Mouse (Mus musculus): ENCODE results near the gene Slc6a11. TPM values are rescaled to one million over a fixed set of nuclear protein-coding genes. Genes with fewer than 3 reads are reported as not detected.

The Slc6a11 gene
- total RNA-seq, 2 experiments from 2014 or later, result 86.7 to 88.2 TPM

GRCm38 (mm10) chr6:114188869-114189268, 57.8 kb downstream of the Slc6a11 start:
- no peak for TF ChIP-seq CTCF (conservative IDR thresholded peaks at IDR 0.05)
- DNase-seq (ENCODE audit: low spot score in 2 of 2), result no peak
- H3K27ac ChIP-seq, result no peak overlapping the region
- no peak overlapping the region for H3K4me3 ChIP-seq

GRCm38 (mm10) chr6:114195998-114196397, 65.0 kb downstream of the Slc6a11 start:
- no peak for DNase-seq (ENCODE audit: low spot score in 2 of 2)
- H3K4me3 ChIP-seq, result no peak overlapping the region

GRCm38 (mm10) chr6:114199200-114199845, 68.3 kb downstream of the Slc6a11 start:
- Histone ChIP-seq H3K27ac (peak overlapping the region; percentile 53; the same call in 1 of the 2 replicates), H3K4me3 (no peak overlapping the region)
- peak; percentile 67 for TF ChIP-seq CTCF (conservative IDR thresholded peaks at IDR 0.05)
- peak; percentile 22 to 24 for DNase-seq (ENCODE audit: low spot score in 2 of 2)

More at GRCm38 (mm10) chr6:114195998-114196397, 65.0 kb downstream of the Slc6a11 start:
- TF ChIP-seq CTCF (conservative IDR thresholded peaks at IDR 0.05), result peak; percentile 75
- no peak overlapping the region for H3K27ac ChIP-seq

GRCm38 (mm10) chr6:114204557-114204956, 73.5 kb downstream of the Slc6a11 start:
- DNase-seq (ENCODE audit: low spot score in 2 of 2), result no peak
- Histone ChIP-seq H3K27ac (no peak overlapping the region), H3K4me3 (no peak overlapping the region)
- no peak for TF ChIP-seq CTCF (conservative IDR thresholded peaks at IDR 0.05)

GRCm38 (mm10) chr6:114208296-114208695, 77.3 kb downstream of the Slc6a11 start:
- DNase-seq (ENCODE audit: low spot score in 2 of 2), result no peak
- TF ChIP-seq CTCF (conservative IDR thresholded peaks at IDR 0.05), result no peak
- Histone ChIP-seq H3K4me3 (no peak overlapping the region), H3K27ac (no peak overlapping the region)

- no peak overlapping the region for H3K27ac ChIP-seq
- no peak for DNase-seq (ENCODE audit: low spot score in 2 of 2)
- TF ChIP-seq CTCF (conservative IDR thresholded peaks at IDR 0.05), result no peak
- H3K4me3 ChIP-seq, result no peak overlapping the region
Observed at GRCm38 (mm10) chr6:114214393-114214792, 83.4 kb downstream of the Slc6a11 start.

- no peak for TF ChIP-seq CTCF (conservative IDR thresholded peaks at IDR 0.05)
- no peak overlapping the region for H3K4me3 ChIP-seq
- peak overlapping the region; percentile 57; the same call in 1 of the 2 replicates for H3K27ac ChIP-seq
- peak; percentile 24 to 29 for DNase-seq (ENCODE audit: low spot score in 2 of 2)
Observed at GRCm38 (mm10) chr6:114216741-114217414, 85.8 kb downstream of the Slc6a11 start.

GRCm38 (mm10) chr6:114224399-114224798, 93.4 kb downstream of the Slc6a11 start:
- Histone ChIP-seq H3K27ac (no peak overlapping the region), H3K4me3 (no peak overlapping the region)
- TF ChIP-seq CTCF (conservative IDR thresholded peaks at IDR 0.05), result peak; percentile 86
- peak in 1 of 2 experiments; percentile 51 for DNase-seq (ENCODE audit: low spot score in 2 of 2)

- H3K4me3 ChIP-seq, result no peak overlapping the region
- TF ChIP-seq CTCF (conservative IDR thresholded peaks at IDR 0.05), result no peak
- no peak for DNase-seq (ENCODE audit: low spot score in 2 of 2)
- peak overlapping the region; percentile 32; the same call in 1 of the 2 replicates for H3K27ac ChIP-seq
Observed at GRCm38 (mm10) chr6:114227378-114227777, 96.3 kb downstream of the Slc6a11 start.

- no peak for TF ChIP-seq CTCF (conservative IDR thresholded peaks at IDR 0.05)
- H3K4me3 ChIP-seq, result no peak overlapping the region
- no peak overlapping the region for H3K27ac ChIP-seq
- no peak for DNase-seq (ENCODE audit: low spot score in 2 of 2)
Observed at GRCm38 (mm10) chr6:114228196-114228595, 97.2 kb downstream of the Slc6a11 start.

- no peak for TF ChIP-seq CTCF (conservative IDR thresholded peaks at IDR 0.05)
- DNase-seq (ENCODE audit: low spot score in 2 of 2), result no peak
- Histone ChIP-seq H3K4me3 (no peak overlapping the region), H3K27ac (no peak overlapping the region)
Observed at GRCm38 (mm10) chr6:114238892-114239644, 108.0 kb downstream of the Slc6a11 start.

GRCm38 (mm10) chr6:114245665-114246064, 114.6 kb downstream of the Slc6a11 start:
- no peak overlapping the region for H3K27ac ChIP-seq
- no peak for TF ChIP-seq CTCF (conservative IDR thresholded peaks at IDR 0.05)
- no peak for DNase-seq (ENCODE audit: low spot score in 2 of 2)
- no peak overlapping the region for H3K4me3 ChIP-seq

- no peak overlapping the region for H3K27ac ChIP-seq
- DNase-seq (ENCODE audit: low spot score in 2 of 2), result peak; percentile 74 to 88
- H3K4me3 ChIP-seq, result no peak overlapping the region
- TF ChIP-seq CTCF (conservative IDR thresholded peaks at IDR 0.05), result peak; percentile 99
Observed at GRCm38 (mm10) chr6:114250311-114250710, 119.3 kb downstream of the Slc6a11 start.
